Comparison of ENCODE assay signal across 12 mouse cellular contexts in genomic region chr3:20551563-20551962, GRCm38 (mm10).
DNase-seq lines count a peak whose midpoint lies in the region; ATAC-seq and TF ChIP-seq lines count a peak whose summit lies in the region.
"Had no signal": no experiment of that assay in that cellular context is flagged by ENCODE, and none has a peak within 500 bp of the region (broad histone marks: within the 10 kb centered on the region; RNA-seq: fewer than 3 reads in every experiment).

No protein-coding gene starts in this region.

- H3K27me3 ChIP-seq in forebrain, postnatal 0 days (ENCODE audit: insufficient read depth, low read length), result no peaks in the 10 kb centered on the region
- H3K27me3 ChIP-seq in forebrain, embryonic 15.5 days, result no peaks in the 10 kb centered on the region
- no peaks in the 10 kb centered on the region for H3K27me3 ChIP-seq in midbrain, embryonic 14.5 days (ENCODE audit: control insufficient read depth, insufficient read depth, low read length)
- no peaks in the 10 kb centered on the region for H3K27me3 ChIP-seq in midbrain, embryonic 13.5 days
- H3K27me3 ChIP-seq in heart, embryonic 12.5 days (replicated peaks), result no peaks in the 10 kb centered on the region
- H3K27me3 ChIP-seq: hindbrain, embryonic 15.5 days; megakaryocyte, embryonic 14.5 days had no signal

- ATAC-seq in forebrain, postnatal 0 days, result no peak
- no peak for ATAC-seq in forebrain, embryonic 15.5 days (replicated peaks)
- ATAC-seq in midbrain, embryonic 14.5 days (ENCODE audit: low FRiP score, low TSS enrichment), result 0 out of 2 replicates have a peak, but pooled peaks have one; percentile 14
- no peak for ATAC-seq in midbrain, embryonic 13.5 days
- no peak for ATAC-seq in heart, embryonic 12.5 days (ENCODE audit: insufficient number of reproducible peaks, low FRiP score)

- H3K9me3 ChIP-seq in forebrain, postnatal 0 days (ENCODE audit: low read length), result no peaks in the 10 kb centered on the region
- H3K9me3 ChIP-seq in forebrain, embryonic 15.5 days, result no peaks in the 10 kb centered on the region
- H3K9me3 ChIP-seq in midbrain, embryonic 14.5 days (ENCODE audit: control insufficient read depth, low read length), result no peaks in the 10 kb centered on the region
- H3K9me3 ChIP-seq in midbrain, embryonic 13.5 days, result no peaks in the 10 kb centered on the region
- no peaks in the 10 kb centered on the region for H3K9me3 ChIP-seq in heart, embryonic 12.5 days (replicated peaks)
- H3K9me3 ChIP-seq: hindbrain, embryonic 15.5 days; megakaryocyte, embryonic 14.5 days had no signal

- H3K9ac ChIP-seq in forebrain, postnatal 0 days, result no peak overlapping the region
- H3K9ac ChIP-seq in forebrain, embryonic 15.5 days (replicated peaks), result no peak overlapping the region
- no peak overlapping the region for H3K9ac ChIP-seq in midbrain, embryonic 14.5 days (replicated peaks; ENCODE audit: low read length)
- H3K9ac ChIP-seq in midbrain, embryonic 13.5 days (replicated peaks), result no peak overlapping the region
- H3K9ac ChIP-seq in heart, embryonic 12.5 days, result no peak overlapping the region
- H3K9ac ChIP-seq: hindbrain, embryonic 15.5 days had no signal

- peak; percentile 1 for DNase-seq in forebrain, postnatal 0 days
- DNase-seq in midbrain, embryonic 14.5 days, result peak; percentile 15
- peak; percentile 20 for DNase-seq in retina, postnatal 1 day
- no peak for DNase-seq in thymus, postnatal 10 days (ENCODE audit: low spot score in 2 of 2)
- DNase-seq: cerebellum, adult 8-10 months; layer of hippocampus, postnatal 36 days had no signal

- peak; percentile 36 for TF ChIP-seq CTCF in forebrain, postnatal 0 days (IDR thresholded peaks at IDR 0.05; ENCODE audit: low read depth)
- TF ChIP-seq CTCF in cortical plate, adult 2 months (IDR thresholded peaks at IDR 0.05; ENCODE audit: extremely low read depth, insufficient read depth, low read length), result 0 out of 2 replicates have a peak, but pooled peaks have one; percentile 8

- no peak overlapping the region for H3K4me2 ChIP-seq in forebrain, postnatal 0 days (ENCODE audit: low read depth)
- H3K4me2 ChIP-seq in forebrain, embryonic 15.5 days (replicated peaks), result no peak overlapping the region
- no peak overlapping the region for H3K4me2 ChIP-seq in midbrain, embryonic 14.5 days (ENCODE audit: low read length)
- no peak overlapping the region for H3K4me2 ChIP-seq in midbrain, embryonic 13.5 days (replicated peaks)
- H3K4me2 ChIP-seq in heart, embryonic 12.5 days, result no peak overlapping the region
- H3K4me2 ChIP-seq: hindbrain, embryonic 15.5 days had no signal

- H3K36me3 ChIP-seq in forebrain, postnatal 0 days (ENCODE audit: insufficient read depth), result no peaks in the 10 kb centered on the region
- H3K36me3 ChIP-seq in forebrain, embryonic 15.5 days, result no peaks in the 10 kb centered on the region
- H3K36me3 ChIP-seq in midbrain, embryonic 14.5 days (ENCODE audit: control insufficient read depth, insufficient read depth, low read length), result no peaks in the 10 kb centered on the region
- no peaks in the 10 kb centered on the region for H3K36me3 ChIP-seq in midbrain, embryonic 13.5 days
- H3K36me3 ChIP-seq in heart, embryonic 12.5 days, result no peaks in the 10 kb centered on the region
- H3K36me3 ChIP-seq: hindbrain, embryonic 15.5 days had no signal

- H3K27ac ChIP-seq in forebrain, postnatal 0 days (ENCODE audit: low read depth, low read length), result no peak overlapping the region
- H3K27ac ChIP-seq in forebrain, embryonic 15.5 days (replicated peaks), result no peak overlapping the region
- no peak overlapping the region for H3K27ac ChIP-seq in midbrain, embryonic 14.5 days (replicated peaks; ENCODE audit: low read depth, low read length)
- no peak overlapping the region for H3K27ac ChIP-seq in midbrain, embryonic 13.5 days
- no peak overlapping the region for H3K27ac ChIP-seq in cortical plate, adult 2 months (ENCODE audit: insufficient read depth, low read length)
- no peak overlapping the region for H3K27ac ChIP-seq in heart, embryonic 12.5 days (ENCODE audit: poor library complexity, severe bottlenecking)
- H3K27ac ChIP-seq: hindbrain, embryonic 15.5 days had no signal

- 41% methylated on average over 2 of the region's 2 CpGs for WGBS in forebrain, postnatal 0 days
- 51% methylated on average over 2 of the region's 2 CpGs for WGBS in forebrain, embryonic 15.5 days
- 43% methylated on average over 2 of the region's 2 CpGs for WGBS in midbrain, embryonic 14.5 days
- WGBS in midbrain, embryonic 13.5 days, result 50% methylated on average over 2 of the region's 2 CpGs
- WGBS in heart, embryonic 12.5 days, result 43% methylated on average over 2 of the region's 2 CpGs

- no peaks in the 10 kb centered on the region for H3K4me1 ChIP-seq in forebrain, postnatal 0 days (ENCODE audit: insufficient read depth)
- H3K4me1 ChIP-seq in forebrain, embryonic 15.5 days, result no peaks in the 10 kb centered on the region
- H3K4me1 ChIP-seq in midbrain, embryonic 14.5 days (ENCODE audit: control insufficient read depth, insufficient read depth, low read length), result no peaks in the 10 kb centered on the region
- no peaks in the 10 kb centered on the region for H3K4me1 ChIP-seq in midbrain, embryonic 13.5 days (replicated peaks)
- H3K4me1 ChIP-seq in cortical plate, adult 2 months (ENCODE audit: control insufficient read depth, insufficient read depth, low read length), result no peaks in the 10 kb centered on the region
- H3K4me1 ChIP-seq in heart, embryonic 12.5 days (replicated peaks), result no peaks in the 10 kb centered on the region
- H3K4me1 ChIP-seq: hindbrain, embryonic 15.5 days; megakaryocyte, embryonic 14.5 days had no signal

- no peak for TF ChIP-seq POLR2A in cortical plate, adult 2 months (IDR thresholded peaks at IDR 0.05; ENCODE audit: extremely low read depth, insufficient read depth, low read length)

- no peak overlapping the region for H3K4me3 ChIP-seq in forebrain, postnatal 0 days (ENCODE audit: low read depth, low read length)
- no peak overlapping the region for H3K4me3 ChIP-seq in forebrain, embryonic 15.5 days
- no peak overlapping the region for H3K4me3 ChIP-seq in midbrain, embryonic 14.5 days (replicated peaks; ENCODE audit: low read depth, low read length)
- no peak overlapping the region for H3K4me3 ChIP-seq in midbrain, embryonic 13.5 days (replicated peaks)
- H3K4me3 ChIP-seq in cortical plate, adult 2 months (ENCODE audit: insufficient read depth, low read length), result no peak overlapping the region
- no peak overlapping the region for H3K4me3 ChIP-seq in heart, embryonic 12.5 days
- H3K4me3 ChIP-seq: hindbrain, embryonic 15.5 days; megakaryocyte, embryonic 14.5 days had no signal

Comparison
In these comparisons a context has a peak if more than half of its experiments do, and no peak if none do; other contexts are left out.
1. DNase-seq: peak in forebrain, postnatal 0 days (single experiment), midbrain, embryonic 14.5 days (single experiment) and retina, postnatal 1 day (single experiment); none in thymus, postnatal 10 days (0 of 2).